In genomic region chr7:19664455-19664954, GRCm38 (mm10) we compare ENCODE assay signal across 9 mouse cellular contexts. TPM values are rescaled to one million over a fixed set of nuclear protein-coding genes. Genes with fewer than 3 reads are reported as not detected.
A peak's percentile ranks its signal among the peaks of the same experiment; 100 is the strongest.
DNase-seq lines count a peak whose midpoint lies in the region; ATAC-seq and TF ChIP-seq lines count a peak whose summit lies in the region.
"Had no signal": no experiment of that assay in that cellular context is flagged by ENCODE, and none has a peak within 500 bp of the region (broad histone marks: within the 10 kb centered on the region; RNA-seq: fewer than 3 reads in every experiment).

No protein-coding gene starts in this region.

- WGBS in heart, embryonic 14.5 days, result under 1% methylated on average over 32 of the region's 37 CpGs
- WGBS in forebrain, embryonic 15.5 days, result under 1% methylated on average over 36 of the region's 37 CpGs
- WGBS in liver, embryonic 16.5 days (ENCODE audit: insufficient replicate concordance), result 0% methylated on average over 37 of the region's 37 CpGs

- peak overlapping the region in 1 of 2 experiments; percentile 93; a peak in 2 of 4 replicates for H3K27ac ChIP-seq in heart, embryonic 14.5 days (replicated peaks in 1 of 2; ENCODE audit: control insufficient read depth in 1 of 2, insufficient read depth in 1 of 2, low read depth in 2 of 2, low read length in 2 of 2)
- peak overlapping the region; percentile 95 for H3K27ac ChIP-seq in forebrain, embryonic 15.5 days (replicated peaks)
- H3K27ac ChIP-seq in liver, embryonic 16.5 days (ENCODE audit: low read length), result peak overlapping the region; percentile 71

- H3K27me3 ChIP-seq in heart, embryonic 14.5 days (ENCODE audit: control insufficient read depth, insufficient read depth, low read length), result no peaks in the 10 kb centered on the region
- H3K27me3 ChIP-seq in G1E (ENCODE audit: insufficient read depth, low read length), result peaks cover 6% of the 10 kb centered on the region
- H3K27me3 ChIP-seq in forebrain, embryonic 15.5 days, result no peaks in the 10 kb centered on the region
- no peaks in the 10 kb centered on the region for H3K27me3 ChIP-seq in liver, embryonic 16.5 days (ENCODE audit: control insufficient read depth, insufficient read depth, low read depth, low read length)

- DNase-seq in heart, adult 18-20 months, result no peak
- no peak for DNase-seq in G1E (ENCODE audit: low spot score)
- no peak for DNase-seq in cerebellum, postnatal 14 days
- DNase-seq in adrenal gland, adult (ENCODE audit: inconsistent age in 2 of 2, low spot score in 1 of 2), result no peak
- DNase-seq in gastrocnemius, postnatal 10 days, result no peak

- peaks cover 21% of the 10 kb centered on the region for H3K36me3 ChIP-seq in heart, embryonic 14.5 days (ENCODE audit: control insufficient read depth, insufficient read depth, low read length)
- H3K36me3 ChIP-seq in G1E (replicated peaks), result peaks cover 43% of the 10 kb centered on the region
- peaks cover 5% of the 10 kb centered on the region; the same call in 1 of the 2 replicates for H3K36me3 ChIP-seq in forebrain, embryonic 15.5 days
- H3K36me3 ChIP-seq in liver, embryonic 16.5 days (ENCODE audit: control insufficient read depth, insufficient read depth), result 0 out of 2 replicates have a peak, but pooled peaks cover 2% of the 10 kb centered on the region

- H3K9ac ChIP-seq in heart, embryonic 14.5 days (ENCODE audit: low read length), result peak overlapping the region; percentile 100
- peak overlapping the region; percentile 97 for H3K9ac ChIP-seq in forebrain, embryonic 15.5 days (replicated peaks)
- H3K9ac ChIP-seq in liver, embryonic 16.5 days (ENCODE audit: low read depth, low read length), result peak overlapping the region; percentile 97

- H3K4me1 ChIP-seq in heart, embryonic 14.5 days (ENCODE audit: control insufficient read depth in 2 of 2, insufficient read depth in 2 of 2, low read length in 2 of 2), result peaks cover 15 to 32% of the 10 kb centered on the region in 2 experiments
- peaks cover 46% of the 10 kb centered on the region for H3K4me1 ChIP-seq in G1E (ENCODE audit: insufficient read depth, low read depth, low read length)
- H3K4me1 ChIP-seq in forebrain, embryonic 15.5 days, result peaks cover 30% of the 10 kb centered on the region
- H3K4me1 ChIP-seq in liver, embryonic 16.5 days (ENCODE audit: control insufficient read depth, low read depth, low read length), result peaks cover 31% of the 10 kb centered on the region

- TF ChIP-seq CTCF in G1E (IDR thresholded peaks at IDR 0.05; ENCODE audit: low read depth, low read length), result no peak

- peak overlapping the region; percentile 91 for H3K4me2 ChIP-seq in heart, embryonic 14.5 days (ENCODE audit: low read length)
- peak overlapping the region; percentile 84 for H3K4me2 ChIP-seq in forebrain, embryonic 15.5 days (replicated peaks)
- peak overlapping the region; percentile 87 for H3K4me2 ChIP-seq in liver, embryonic 16.5 days (ENCODE audit: low read depth, low read length)

- ATAC-seq in heart, embryonic 14.5 days (ENCODE audit: insufficient number of reproducible peaks, insufficient read depth, low FRiP score, low read depth), result peak; percentile 23
- ATAC-seq in G1E (ENCODE audit: extremely low read depth, insufficient number of reproducible peaks, low FRiP score, poor library complexity, severe bottlenecking), result no peak
- ATAC-seq in forebrain, embryonic 15.5 days (replicated peaks), result peak; percentile 71
- peak; percentile 46 for ATAC-seq in liver, embryonic 16.5 days (ENCODE audit: low read depth)

- H3K4me3 ChIP-seq in heart, embryonic 14.5 days (ENCODE audit: control insufficient read depth in 1 of 2, insufficient read depth in 1 of 2, low read depth in 1 of 2, low read length in 2 of 2), result peak overlapping the region; percentile 75 to 100
- peak overlapping the region; percentile 94 for H3K4me3 ChIP-seq in G1E (ENCODE audit: low read depth, low read length)
- peak overlapping the region; percentile 97 for H3K4me3 ChIP-seq in forebrain, embryonic 15.5 days
- peak overlapping the region; percentile 98 for H3K4me3 ChIP-seq in liver, embryonic 16.5 days (ENCODE audit: low read depth, low read length)

- no peaks in the 10 kb centered on the region for H3K9me3 ChIP-seq in heart, embryonic 14.5 days (ENCODE audit: control insufficient read depth, low read length)
- H3K9me3 ChIP-seq in G1E (replicated peaks), result no peaks in the 10 kb centered on the region
- H3K9me3 ChIP-seq in forebrain, embryonic 15.5 days, result no peaks in the 10 kb centered on the region
- no peaks in the 10 kb centered on the region for H3K9me3 ChIP-seq in liver, embryonic 16.5 days (replicated peaks; ENCODE audit: control insufficient read depth, low read length)

RNA-seq across cellular contexts. Expression of gene Clptm1, which starts 0.3 kb away (rescaled TPM):
- 87.6 and 98.6 TPM in 2 replicates for polyA plus RNA-seq in heart, embryonic 14.5 days (2014; fragmentation: Nextera tagmentation; extraction: Ambion mirVana)
- total RNA-seq in heart, adult 18-20 months (2021), result 10 to 100 TPM; 77.3 to 85.5 TPM
- 70.0 and 75.5 TPM in 2 replicates for total RNA-seq in G1E (2014; fragmentation: Nextera tagmentation)
- 26.0 and 28.6 TPM in 2 replicates for total RNA-seq in G1E (2017)
- 74.8 and 93.4 TPM in 2 replicates for polyA plus RNA-seq in G1E (2012)
- 92.4 and 99.6 TPM in 2 replicates for polyA plus RNA-seq in forebrain, embryonic 15.5 days (2015; fragmentation: Nextera tagmentation; extraction: Ambion mirVana)
- polyA plus RNA-seq in liver, embryonic 16.5 days (2015; fragmentation: Nextera tagmentation; extraction: Ambion mirVana), result 36.2 and 42.7 TPM in 2 replicates
- 10 to 100 TPM; 45.7 to 48.2 TPM for total RNA-seq in gastrocnemius, postnatal 10 days (2021)

RNA-seq across cellular contexts. Expression of gene Apoc2, which starts 13.2 kb away (rescaled TPM):
- 0.57 and 2.2 TPM in 2 replicates for polyA plus RNA-seq in heart, embryonic 14.5 days (2014; fragmentation: Nextera tagmentation; extraction: Ambion mirVana)
- total RNA-seq in heart, adult 18-20 months (2021), result under 1 TPM in 1 of 2 experiments, not detected in 1; 0.75 TPM
- total RNA-seq in G1E (2014; fragmentation: Nextera tagmentation) (not detected in 2 replicates), G1E (2017) (not detected in 2 replicates)
- polyA plus RNA-seq in G1E (2012), result not detected in 2 replicates
- not detected in 2 replicates for polyA plus RNA-seq in forebrain, embryonic 15.5 days (2015; fragmentation: Nextera tagmentation; extraction: Ambion mirVana)
- polyA plus RNA-seq in liver, embryonic 16.5 days (2015; fragmentation: Nextera tagmentation; extraction: Ambion mirVana), result 1,344 and 1,420 TPM in 2 replicates
- total RNA-seq in gastrocnemius, postnatal 10 days (2021), result under 1 TPM in 1 of 2 experiments, not detected in 1; 0.61 TPM
- total RNA-seq: left cerebral cortex, postnatal 10 days had no signal

RNA-seq across cellular contexts. Expression of gene Gm44805, which starts 16.7 kb away (rescaled TPM):
- polyA plus RNA-seq in heart, embryonic 14.5 days (2014; fragmentation: Nextera tagmentation; extraction: Ambion mirVana), result not detected in 2 replicates
- not detected for total RNA-seq in heart, adult 18-20 months (2021)
- total RNA-seq in G1E (2014; fragmentation: Nextera tagmentation) (not detected in 2 replicates), G1E (2017) (not detected in 2 replicates)
- polyA plus RNA-seq in G1E (2012), result not detected in 2 replicates
- polyA plus RNA-seq in forebrain, embryonic 15.5 days (2015; fragmentation: Nextera tagmentation; extraction: Ambion mirVana), result not detected in 2 replicates
- 20.6 and 35.3 TPM in 2 replicates for polyA plus RNA-seq in liver, embryonic 16.5 days (2015; fragmentation: Nextera tagmentation; extraction: Ambion mirVana)
- total RNA-seq in gastrocnemius, postnatal 10 days (2021), result not detected
- total RNA-seq: left cerebral cortex, postnatal 10 days had no signal

RNA-seq across cellular contexts. Expression of gene Apoc4, which starts 16.8 kb away (rescaled TPM):
- 0.31 TPM in 1 of 2 replicates, not detected in the other for polyA plus RNA-seq in heart, embryonic 14.5 days (2014; fragmentation: Nextera tagmentation; extraction: Ambion mirVana)
- total RNA-seq in heart, adult 18-20 months (2021), result not detected
- total RNA-seq in G1E (2014; fragmentation: Nextera tagmentation) (not detected in 2 replicates), G1E (2017) (0.27 TPM in 1 of 2 replicates, not detected in the other)
- 0.22 TPM in 1 of 2 replicates, not detected in the other for polyA plus RNA-seq in G1E (2012)
- not detected in 2 replicates for polyA plus RNA-seq in forebrain, embryonic 15.5 days (2015; fragmentation: Nextera tagmentation; extraction: Ambion mirVana)
- polyA plus RNA-seq in liver, embryonic 16.5 days (2015; fragmentation: Nextera tagmentation; extraction: Ambion mirVana), result 405 and 488 TPM in 2 replicates
- under 1 TPM in 1 of 2 experiments, not detected in 1; 0.54 TPM for total RNA-seq in gastrocnemius, postnatal 10 days (2021)
- total RNA-seq: left cerebral cortex, postnatal 10 days had no signal

RNA-seq across cellular contexts. Expression of gene Apoc1, which starts 28.0 kb away (rescaled TPM):
- polyA plus RNA-seq in heart, embryonic 14.5 days (2014; fragmentation: Nextera tagmentation; extraction: Ambion mirVana), result 14.3 and 14.6 TPM in 2 replicates
- 10 to 100 TPM in 1 of 2 experiments, under 1 TPM in 1; 0.57 to 19.5 TPM for total RNA-seq in heart, adult 18-20 months (2021)
- total RNA-seq in G1E (2014; fragmentation: Nextera tagmentation) (12.3 and 14.9 TPM in 2 replicates), G1E (2017) (4.8 and 7.0 TPM in 2 replicates)
- 9.5 and 15.3 TPM in 2 replicates for polyA plus RNA-seq in G1E (2012)
- polyA plus RNA-seq in forebrain, embryonic 15.5 days (2015; fragmentation: Nextera tagmentation; extraction: Ambion mirVana), result 1.2 TPM in 2 replicates
- 919 and 984 TPM in 2 replicates for polyA plus RNA-seq in liver, embryonic 16.5 days (2015; fragmentation: Nextera tagmentation; extraction: Ambion mirVana)
- total RNA-seq in gastrocnemius, postnatal 10 days (2021), result 1 to 10 TPM in 1 of 2 experiments, not detected in 1; 4.1 TPM

Comparison
In these comparisons a context has a peak if more than half of its experiments do, and no peak if none do; other contexts are left out.
1. RNA of gene Apoc2, which starts 13.2 kb away (polyA plus RNA-seq): 1,344 to 1,420 TPM in liver, embryonic 16.5 days; 0.57 to 2.2 TPM in heart, embryonic 14.5 days, not detected in forebrain, embryonic 15.5 days and not detected in G1E; every median in the first group is over 100 times any median in the second.
2. RNA of gene Gm44805, which starts 16.7 kb away (polyA plus RNA-seq): 20.6 to 35.3 TPM in liver, embryonic 16.5 days; not detected in heart, embryonic 14.5 days, not detected in G1E and not detected in forebrain, embryonic 15.5 days; every median in the first group is over 10 times any median in the second.
3. Peak in every context shown above with its lines, with median percentiles within 50 percentile points of each other: H3K4me2 ChIP-seq, H3K4me3 ChIP-seq and H3K9ac ChIP-seq.